Mouse (Mus musculus): ENCODE measurements around the gene Prkg1.

GRCm38 (mm10) chr19:31074717-31075063, 690.1 kb downstream of the Prkg1 start:
- TF ChIP-seq POLR2A (IDR thresholded peaks at IDR 0.05; ENCODE audit: extremely low read depth, insufficient read depth, low read length) = no peak
- no peak for TF ChIP-seq CTCF (IDR thresholded peaks at IDR 0.05; ENCODE audit: low read depth, low read length)
